Comparison of ENCODE assay signal across 9 mouse cellular contexts in the genomic region with DNA sequence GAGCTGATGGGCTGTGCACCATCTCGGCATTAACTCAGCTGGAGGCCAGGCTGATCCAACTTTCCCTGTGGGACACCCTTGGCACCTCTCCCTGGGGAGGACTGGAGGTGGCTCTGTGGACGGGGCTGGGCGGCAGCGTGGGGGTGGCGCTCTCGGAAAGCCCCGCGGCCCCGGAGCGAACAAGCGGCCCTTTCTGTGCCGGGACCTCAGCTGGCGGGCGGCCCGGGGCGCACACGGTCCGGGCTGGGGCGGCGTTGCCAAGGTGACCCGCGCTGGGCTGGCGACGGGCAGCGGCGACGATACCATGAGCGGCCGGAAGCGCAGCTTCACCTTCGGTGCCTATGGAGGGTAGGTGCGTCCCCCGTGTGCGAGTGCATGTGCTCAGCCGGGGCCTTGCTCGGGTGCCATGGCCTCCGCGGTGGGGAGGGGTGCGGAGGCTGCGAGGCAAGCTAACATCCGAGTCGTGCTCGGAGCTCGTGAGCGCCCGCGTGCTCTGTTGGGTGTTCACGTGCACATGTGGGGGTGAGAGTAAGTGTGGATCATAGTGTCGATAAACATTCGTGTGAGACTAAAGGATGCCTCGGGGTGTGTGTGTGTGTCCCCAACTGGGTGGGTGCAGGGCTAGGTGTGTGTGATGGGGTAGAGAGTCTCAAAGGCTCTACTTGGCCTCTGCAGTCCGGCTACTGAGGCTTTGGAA. TPM values are rescaled to one million over a fixed set of nuclear protein-coding genes. Genes with fewer than 3 reads are reported as not detected.
DNase-seq lines count a peak whose midpoint lies in the region; ATAC-seq and TF ChIP-seq lines count a peak whose summit lies in the region.
"Had no signal": no experiment of that assay in that cellular context is flagged by ENCODE, and none has a peak within 500 bp of the region (broad histone marks: within the 10 kb centered on the region; RNA-seq: fewer than 3 reads in every experiment).

No protein-coding gene starts in this region.

- peaks cover 11% of the 10 kb centered on the region for H3K4me1 ChIP-seq in heart, embryonic 13.5 days
- peaks cover 33% of the 10 kb centered on the region for H3K4me1 ChIP-seq in midbrain, embryonic 10.5 days

- peaks cover 100% of the 10 kb centered on the region for H3K27me3 ChIP-seq in heart, embryonic 13.5 days (replicated peaks)
- peaks cover 92% of the 10 kb centered on the region for H3K27me3 ChIP-seq in midbrain, embryonic 10.5 days (ENCODE audit: low read depth, poor library complexity, severe bottlenecking)

- H3K4me2 ChIP-seq in heart, embryonic 13.5 days: peak overlapping the region; percentile 73

- no peaks in the 10 kb centered on the region for H3K36me3 ChIP-seq in heart, embryonic 13.5 days
- H3K36me3 ChIP-seq in midbrain, embryonic 10.5 days: no peaks in the 10 kb centered on the region
- H3K36me3 ChIP-seq: G1E had no signal

- peak overlapping the region; percentile 46 for H3K4me3 ChIP-seq in heart, embryonic 13.5 days
- H3K4me3 ChIP-seq in layer of hippocampus, adult 2 months: peak overlapping the region; percentile 57
- H3K4me3 ChIP-seq in midbrain, embryonic 10.5 days: peak overlapping the region; percentile 53

- no peaks in the 10 kb centered on the region for H3K9me3 ChIP-seq in heart, embryonic 13.5 days
- no peaks in the 10 kb centered on the region for H3K9me3 ChIP-seq in midbrain, embryonic 10.5 days (replicated peaks)
- H3K9me3 ChIP-seq: G1E had no signal

- 6% methylated on average over 52 of the region's 52 CpGs for WGBS in heart, embryonic 13.5 days
- WGBS in midbrain, embryonic 10.5 days: 6% methylated on average over 50 of the region's 52 CpGs

- intact Hi-C loops in heart, postnatal 14 days (cut with DNase I): loop anchor here (2.0 kb wide), 1 partner anchor 151 kb away; no protein-coding TSS in a partner anchor

- no peak overlapping the region for H3K27ac ChIP-seq in heart, embryonic 13.5 days (replicated peaks)
- H3K27ac ChIP-seq in layer of hippocampus, adult 2 months: peak overlapping the region; percentile 90
- peak overlapping the region; percentile 73 for H3K27ac ChIP-seq in midbrain, embryonic 10.5 days (replicated peaks)

- no peak for ATAC-seq in heart, embryonic 13.5 days (ENCODE audit: extremely low read depth, insufficient number of reproducible peaks, low FRiP score, low TSS enrichment)

- DNase-seq in heart, adult 18-20 months: no peak
- peak; percentile 68 to 71 for DNase-seq in cerebellum, postnatal 36 days
- DNase-seq in heart, postnatal 14 days: peak; percentile 44 to 52
- DNase-seq in layer of hippocampus, adult 2 months (ENCODE audit: low spot score in 2 of 2): peak; percentile 73 to 87
- DNase-seq in midbrain, embryonic 10.5 days (ENCODE audit: low spot score): peak; percentile 39
- DNase-seq in testis, postnatal 10 days (ENCODE audit: low spot score): peak; percentile 74
- no peak for DNase-seq in T-cell, adult 2 months (ENCODE audit: low spot score)

- H3K9ac ChIP-seq in heart, embryonic 13.5 days: peak overlapping the region; percentile 64

- peak; percentile 40 for TF ChIP-seq CTCF in layer of hippocampus, adult 2 months (conservative IDR thresholded peaks at IDR 0.05)

RNA-seq across cellular contexts. Expression of gene Rap1gap, which starts 17.0 kb away (rescaled TPM):
- 5.1 and 6.1 TPM in 2 replicates for polyA plus RNA-seq in heart, embryonic 13.5 days (2015; fragmentation: Nextera tagmentation; extraction: Ambion mirVana)
- total RNA-seq in heart, adult 18-20 months (2021): 10 to 100 TPM; 14.2 to 14.8 TPM
- 10 to 100 TPM; 13.9 to 18.3 TPM for total RNA-seq in heart, postnatal 14 days (2021)
- 100 to 1,000 TPM; 281 to 291 TPM for total RNA-seq in layer of hippocampus, adult 2 months (2021)
- 4.5 and 6.0 TPM in 2 replicates for polyA plus RNA-seq in midbrain, embryonic 10.5 days (2016; fragmentation: Nextera tagmentation; extraction: Ambion mirVana)
- total RNA-seq: G1E had no signal
- polyA plus RNA-seq: G1E had no signal

Comparison
In these comparisons a context has a peak if more than half of its experiments do, and no peak if none do; other contexts are left out.
1. DNase-seq: peak in cerebellum, postnatal 36 days (2 of 2), heart, postnatal 14 days (2 of 2), layer of hippocampus, adult 2 months (2 of 2), midbrain, embryonic 10.5 days (single experiment) and testis, postnatal 10 days (single experiment); none in heart, adult 18-20 months (0 of 2) and T-cell, adult 2 months (single experiment).
2. RNA of gene Rap1gap, which starts 17.0 kb away (total RNA-seq): 281 to 291 TPM in layer of hippocampus, adult 2 months; 13.9 to 18.3 TPM in heart, postnatal 14 days and 14.2 to 14.8 TPM in heart, adult 18-20 months; every median in the first group is over 10 times any median in the second.
3. Peak in every context shown above with its lines, with median percentiles within 50 percentile points of each other: H3K4me3 ChIP-seq.